Mouse (Mus musculus): ENCODE data around the gene Slc37a2.

- no peak for TF ChIP-seq EP300 (IDR thresholded peaks at IDR 0.05)
- TF ChIP-seq CTCF (IDR thresholded peaks at IDR 0.05), result no peak
These were observed 51.7 kb downstream of the Slc37a2 start for GRCm38 (mm10) chr9:37203884-37204283.

Measured in lung, postnatal 0 days (tissue).